Mouse (Mus musculus): Measurements from ENCODE around the gene Gga2.

DNA sequence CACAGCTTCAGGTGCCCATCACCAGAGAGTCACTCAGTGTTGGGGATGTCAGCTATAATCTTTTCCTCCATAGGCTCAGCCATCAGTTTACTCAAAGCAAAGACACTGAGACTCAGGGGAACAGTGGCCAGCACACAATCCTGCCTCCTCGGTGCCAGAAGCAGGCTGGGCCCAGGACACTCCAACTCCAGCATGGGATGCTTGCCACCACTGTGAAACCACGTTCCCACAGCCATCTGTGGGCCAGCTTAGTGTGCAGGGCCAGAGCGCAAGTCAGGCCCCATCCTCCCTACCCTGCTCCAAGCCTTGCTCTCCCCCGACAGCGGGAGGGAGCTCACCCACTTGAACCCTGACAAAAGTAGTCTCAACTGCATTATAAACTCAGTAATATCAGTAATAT lies 74.8 kb downstream of the Gga2 start:
- TF ChIP-seq CTCF (IDR thresholded peaks at IDR 0.05): no peak
- TF ChIP-seq EP300 (IDR thresholded peaks at IDR 0.05): no peak
